Mouse (Mus musculus) thymus, postnatal 4 days (tissue): ENCODE measurements around the gene Rbl2.

Experiments
- DNase-seq: peaks from one replicate; pipeline ENCODE4 v3.0.0; 2021

The Rbl2 gene

GRCm38 (mm10) chr8:91069834-91070233 is at the start of gene Rbl2:
Gene Rbl2, plus strand, starts transcription at chr8:91070057.
- peak; percentile 94 for DNase-seq

DNA sequence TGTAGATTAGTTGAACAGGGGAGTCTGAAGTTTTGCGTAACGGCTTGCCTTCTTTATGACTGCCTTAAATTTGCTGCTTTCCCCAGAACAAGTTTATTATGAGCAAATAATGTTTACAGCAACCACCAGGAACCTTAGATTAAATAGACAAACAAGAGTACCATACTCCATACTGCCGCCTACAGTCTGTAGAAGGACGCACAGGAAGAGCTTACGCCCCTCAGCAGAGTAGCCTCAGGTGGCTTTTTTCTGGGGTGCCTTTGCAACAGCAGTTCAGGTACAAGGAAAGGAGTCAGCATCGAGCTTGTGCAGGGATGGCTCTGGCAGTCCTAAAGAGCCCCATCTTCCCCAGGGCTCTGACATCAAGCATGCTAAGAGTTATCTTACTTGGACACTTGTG is 35.4 kb upstream of the Rbl2 start:
- DNase-seq = peak; percentile 37

- no peak for DNase-seq
These were observed 33.0 kb upstream of the Rbl2 start for GRCm38 (mm10) chr8:91036905-91037304.

- DNase-seq = no peak
These were observed 31.2 kb upstream of the Rbl2 start for GRCm38 (mm10) chr8:91038637-91039036.

- DNase-seq = no peak
These were observed 23.5 kb upstream of the Rbl2 start for GRCm38 (mm10) chr8:91046370-91046769.

DNA sequence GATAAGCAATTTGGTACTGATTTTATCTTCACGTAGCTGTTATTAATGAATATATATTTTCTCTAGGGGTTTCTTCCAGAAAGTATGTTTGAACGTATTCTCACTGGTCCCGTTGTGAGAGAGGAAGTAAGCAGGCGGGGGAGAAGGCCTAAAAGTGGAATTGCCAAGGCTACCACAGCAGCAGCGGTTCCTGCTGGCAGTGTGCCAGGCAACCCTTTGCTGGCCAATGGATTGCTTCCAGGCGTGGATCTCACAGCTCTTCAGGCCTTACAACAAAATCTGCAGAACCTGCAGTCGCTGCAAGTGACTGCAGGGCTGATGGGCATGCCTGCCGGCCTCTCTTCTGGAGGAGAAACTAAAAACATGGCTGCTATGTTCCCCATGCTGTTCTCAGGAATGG is 18.8 kb upstream of the Rbl2 start:
- DNase-seq = peak; percentile 30

DNA sequence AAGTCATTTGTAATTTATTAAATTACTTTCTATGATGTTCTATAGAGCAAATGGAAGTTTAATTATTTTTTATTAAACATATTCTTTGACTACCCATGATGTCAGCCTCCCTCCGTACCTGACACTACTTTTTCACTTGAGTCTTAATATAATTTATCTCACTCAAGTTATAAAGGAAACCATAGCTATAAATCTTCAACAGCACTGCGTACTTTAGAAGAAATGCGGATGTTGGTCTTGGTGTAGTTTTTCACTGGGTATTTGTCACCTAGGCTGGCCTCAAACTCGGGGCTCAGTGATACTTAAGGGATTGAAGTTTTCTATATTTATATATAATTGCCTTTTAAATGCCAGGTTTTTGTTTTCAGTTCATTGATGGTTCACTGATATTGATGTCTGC is 15.4 kb upstream of the Rbl2 start:
- no peak for DNase-seq

DNA sequence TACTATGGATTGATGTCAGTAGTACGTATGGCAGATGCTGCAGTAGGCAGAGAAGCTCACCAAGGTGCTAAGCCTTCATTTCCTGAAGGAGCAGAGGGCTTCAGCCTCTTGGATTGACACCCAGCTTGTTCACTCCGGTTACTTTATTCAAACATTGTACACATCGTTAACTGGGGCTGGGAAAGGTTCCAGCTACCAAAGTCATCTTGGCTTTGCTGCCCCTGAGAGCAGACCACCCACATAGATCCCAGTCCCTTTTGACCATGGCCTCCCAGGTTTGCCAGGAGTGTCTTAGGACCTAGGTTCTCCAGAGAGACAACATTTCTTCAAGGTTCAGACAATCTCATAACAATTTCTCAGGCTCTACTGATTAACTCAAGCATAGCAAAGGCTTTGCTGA is 13.0 kb upstream of the Rbl2 start:
- DNase-seq = no peak

DNA sequence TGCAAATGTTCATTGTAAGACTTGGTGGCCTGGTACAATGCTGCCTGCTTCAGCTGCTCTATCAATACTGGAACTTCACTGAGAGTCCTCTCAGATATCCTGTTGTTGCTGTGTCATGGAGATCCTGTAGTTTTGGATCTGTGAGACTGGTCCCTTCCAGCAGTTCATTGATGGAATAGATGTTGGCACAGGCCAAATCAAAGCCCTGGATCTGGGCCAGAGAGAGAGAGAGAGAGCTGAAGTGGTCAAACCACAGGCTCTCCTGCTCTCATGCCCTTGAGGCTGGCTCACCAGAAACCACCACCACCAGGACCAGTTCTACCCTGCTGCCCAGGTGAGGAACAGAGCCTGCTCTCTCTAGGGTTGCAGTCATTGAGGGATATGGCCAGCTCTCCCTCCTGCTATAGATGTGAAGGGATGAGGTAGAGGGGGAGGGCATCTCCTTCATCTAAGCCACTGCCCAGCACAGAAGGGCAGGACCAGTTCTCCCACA is 10.7 kb upstream of the Rbl2 start:
- no peak for DNase-seq

DNA sequence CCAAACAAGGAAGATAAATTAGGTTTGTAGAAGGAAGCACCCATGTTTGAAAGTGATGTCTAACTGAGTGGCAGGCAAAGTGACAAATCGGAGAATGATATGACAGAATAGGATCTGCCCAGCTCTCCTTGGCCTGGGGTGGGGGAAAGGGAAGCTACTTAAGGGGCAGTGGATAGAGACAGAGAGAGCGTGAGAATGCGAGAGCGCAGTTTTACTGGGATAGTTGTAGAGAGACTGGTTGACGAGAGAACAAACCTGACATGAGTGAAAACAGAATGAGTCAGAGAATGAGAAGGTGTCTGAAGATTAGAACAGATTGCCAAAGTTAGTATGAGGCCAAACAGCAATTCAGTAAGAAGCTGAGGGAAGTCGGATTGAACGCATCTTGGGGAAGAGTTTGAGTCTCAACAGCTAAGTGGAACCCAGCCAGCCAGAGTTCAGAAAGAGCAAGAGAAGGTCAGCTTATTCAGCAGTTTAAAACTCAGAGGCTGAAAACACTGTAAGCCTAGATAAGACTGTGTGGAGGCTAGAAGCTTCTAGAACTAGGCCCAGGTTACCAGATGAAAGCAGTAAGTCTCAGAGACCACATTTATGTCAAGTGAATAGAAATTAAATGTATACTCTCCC is 9.9 kb upstream of the Rbl2 start:
- no peak for DNase-seq

DNA sequence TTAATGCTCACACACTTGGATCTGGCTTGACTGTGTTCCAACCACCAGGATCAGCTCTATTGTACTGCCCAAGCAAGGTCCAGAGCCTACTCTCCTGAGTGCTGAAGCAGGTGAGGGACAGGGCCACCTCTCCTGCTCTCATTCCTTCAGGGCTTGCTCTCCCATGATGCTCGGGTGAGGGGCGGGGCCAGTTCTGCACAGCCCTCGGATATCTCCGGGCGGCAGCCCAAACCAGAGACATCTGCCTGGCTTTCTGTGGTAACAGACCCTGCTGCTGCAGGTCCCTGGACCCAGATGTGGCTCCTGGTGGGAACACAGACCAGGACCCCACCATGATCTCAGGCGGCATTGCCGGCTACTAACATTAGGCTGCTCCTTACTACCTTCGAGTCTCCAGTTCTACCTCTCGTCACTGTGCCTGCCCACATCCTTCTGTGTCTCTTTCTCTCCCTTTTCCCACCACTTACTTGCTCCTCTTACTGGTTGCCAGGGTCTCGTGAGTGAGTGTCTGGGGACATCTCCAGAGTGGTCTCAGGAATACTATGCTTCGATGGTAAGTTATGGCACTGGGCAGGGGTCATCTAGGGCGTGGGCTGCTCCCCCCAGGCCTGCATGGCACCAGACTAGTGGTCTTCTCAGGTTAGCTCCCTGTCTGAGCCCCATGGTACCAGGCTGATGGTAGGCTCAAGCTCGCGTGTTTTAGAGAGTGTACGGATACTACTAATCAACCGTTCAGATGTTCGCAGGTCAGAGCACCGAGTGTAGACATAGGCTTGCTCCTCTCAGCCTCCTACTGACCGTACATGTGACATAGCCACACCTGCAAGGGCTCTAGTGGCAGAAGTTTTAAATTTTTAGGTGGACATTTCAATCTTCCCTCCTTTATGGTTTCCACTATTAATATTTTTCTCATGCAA is 9.0 kb upstream of the Rbl2 start:
- DNase-seq = peak; percentile 72

- no peak for DNase-seq
These were observed 4.7 kb upstream of the Rbl2 start for GRCm38 (mm10) chr8:91065179-91065578.

- peak; percentile 61 for DNase-seq
These were observed 450 bp upstream of the Rbl2 start for GRCm38 (mm10) chr8:91069407-91069806.

GRCm38 (mm10) chr8:91070275-91070859 is 510 bp downstream of the Rbl2 start:
- peak; percentile 76 for DNase-seq

GRCm38 (mm10) chr8:91077077-91077867 is 7.4 kb downstream of the Rbl2 start:
- peak; percentile 55 for DNase-seq

DNA sequence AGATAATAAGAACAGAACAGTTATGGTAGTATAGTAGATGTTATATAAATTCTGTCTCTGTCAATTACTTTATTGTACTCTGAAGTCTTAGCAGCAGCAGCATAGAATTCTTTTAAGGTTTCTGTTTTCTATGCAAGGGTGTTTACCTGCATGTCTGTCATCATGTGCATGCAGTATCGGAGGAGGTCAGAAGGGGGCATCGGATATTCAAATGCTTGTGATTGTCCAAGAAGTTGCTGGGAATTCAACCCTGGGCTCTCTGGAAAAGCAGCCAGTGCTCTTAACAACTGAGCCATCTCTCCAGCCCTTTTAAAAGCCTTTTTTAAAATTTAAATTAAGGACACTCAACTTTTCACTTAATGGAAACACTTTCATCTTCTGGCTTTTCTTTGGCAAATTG is 9.8 kb downstream of the Rbl2 start:
- DNase-seq = peak; percentile 74

GRCm38 (mm10) chr8:91081911-91082310 is 12.1 kb downstream of the Rbl2 start:
- DNase-seq = no peak

DNA sequence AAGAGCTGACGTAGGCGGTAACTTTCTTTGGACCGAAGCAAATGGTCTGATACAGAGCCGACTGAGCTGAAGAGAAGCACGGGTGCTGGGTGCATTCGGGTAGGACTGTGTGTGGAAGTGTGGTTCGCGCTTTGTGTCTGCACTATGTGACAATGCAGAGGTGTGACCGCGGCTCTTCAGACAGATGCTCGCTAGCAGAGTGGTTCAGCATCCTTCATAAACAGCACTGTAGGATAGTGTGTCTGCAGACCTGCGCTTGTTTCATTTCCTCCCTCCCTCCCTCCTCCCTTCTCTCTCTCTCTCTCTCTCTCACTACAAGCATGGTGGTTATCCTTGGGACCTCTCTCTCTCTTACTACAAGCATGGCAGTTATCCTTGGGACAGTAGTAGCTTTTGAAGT is 12.6 kb downstream of the Rbl2 start:
- no peak for DNase-seq

- DNase-seq = no peak
These were observed 18.6 kb downstream of the Rbl2 start for GRCm38 (mm10) chr8:91088452-91088851.

GRCm38 (mm10) chr8:91089601-91090000 is 19.7 kb downstream of the Rbl2 start:
- DNase-seq = no peak

- DNase-seq = no peak
These were observed 24.3 kb downstream of the Rbl2 start for GRCm38 (mm10) chr8:91094135-91094534.

DNA sequence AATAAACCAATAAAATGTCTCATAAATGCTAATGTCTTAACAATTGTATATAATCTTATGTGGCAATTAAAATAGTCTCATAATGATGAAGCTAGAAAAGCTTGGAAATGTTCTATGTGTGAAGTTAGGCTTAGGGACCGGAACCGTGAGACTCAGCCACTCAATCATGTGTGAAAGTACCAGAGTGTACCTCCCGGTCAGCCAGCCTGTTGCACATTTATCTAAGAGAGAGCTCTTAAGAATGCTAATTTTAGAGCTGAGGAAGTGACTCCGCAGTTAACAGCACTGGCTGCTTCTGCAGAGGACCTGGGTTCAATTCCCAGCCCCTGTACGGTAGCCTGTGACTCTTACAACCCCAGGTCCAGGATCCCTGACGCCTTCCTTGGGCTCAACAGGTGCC is 28.2 kb downstream of the Rbl2 start:
- no peak for DNase-seq

GRCm38 (mm10) chr8:91106271-91106670 is 36.4 kb downstream of the Rbl2 start:
- no peak for DNase-seq
